Mouse (Mus musculus): ENCODE results near the gene Pbrm1. TPM values are rescaled to one million over a fixed set of nuclear protein-coding genes. Genes with fewer than 3 reads are reported as not detected.

The Pbrm1 gene
- total RNA-seq, 1 experiment from 2014 or later = 80.7 TPM

- ATAC-seq (replicated peaks in 1 of 2; ENCODE audit: insufficient read depth in 1 of 2, low FRiP score in 2 of 2, low TSS enrichment in 1 of 2, low read depth in 1 of 2, poor library complexity in 2 of 2, severe bottlenecking in 2 of 2) = no peak
Observed at GRCm38 (mm10) chr14:31140141-31140540, 121.2 kb downstream of the Pbrm1 start.

- ATAC-seq (replicated peaks in 1 of 2; ENCODE audit: insufficient read depth in 1 of 2, low FRiP score in 2 of 2, low TSS enrichment in 1 of 2, low read depth in 1 of 2, poor library complexity in 2 of 2, severe bottlenecking in 2 of 2) = no peak
Observed at GRCm38 (mm10) chr14:31141011-31141410, 122.1 kb downstream of the Pbrm1 start.

- no peak for ATAC-seq (replicated peaks in 1 of 2; ENCODE audit: insufficient read depth in 1 of 2, low FRiP score in 2 of 2, low TSS enrichment in 1 of 2, low read depth in 1 of 2, poor library complexity in 2 of 2, severe bottlenecking in 2 of 2)
Observed at GRCm38 (mm10) chr14:31145694-31146093, 126.8 kb downstream of the Pbrm1 start.

GRCm38 (mm10) chr14:31160196-31161150 is 141.5 kb downstream of the Pbrm1 start:
- ATAC-seq (replicated peaks in 1 of 2; ENCODE audit: insufficient read depth in 1 of 2, low FRiP score in 2 of 2, low TSS enrichment in 1 of 2, low read depth in 1 of 2, poor library complexity in 2 of 2, severe bottlenecking in 2 of 2) = peak; percentile 67 to 84

- no peak for ATAC-seq (replicated peaks in 1 of 2; ENCODE audit: insufficient read depth in 1 of 2, low FRiP score in 2 of 2, low TSS enrichment in 1 of 2, low read depth in 1 of 2, poor library complexity in 2 of 2, severe bottlenecking in 2 of 2)
Observed at GRCm38 (mm10) chr14:31161191-31161590, 142.3 kb downstream of the Pbrm1 start.

- no peak for ATAC-seq (replicated peaks in 1 of 2; ENCODE audit: insufficient read depth in 1 of 2, low FRiP score in 2 of 2, low TSS enrichment in 1 of 2, low read depth in 1 of 2, poor library complexity in 2 of 2, severe bottlenecking in 2 of 2)
Observed at GRCm38 (mm10) chr14:31161638-31162037, 142.7 kb downstream of the Pbrm1 start.

GRCm38 (mm10) chr14:31164067-31164466 is 145.1 kb downstream of the Pbrm1 start:
- ATAC-seq (replicated peaks in 1 of 2; ENCODE audit: insufficient read depth in 1 of 2, low FRiP score in 2 of 2, low TSS enrichment in 1 of 2, low read depth in 1 of 2, poor library complexity in 2 of 2, severe bottlenecking in 2 of 2) = no peak

GRCm38 (mm10) chr14:31165010-31165409 is 146.1 kb downstream of the Pbrm1 start:
- no peak for ATAC-seq (replicated peaks in 1 of 2; ENCODE audit: insufficient read depth in 1 of 2, low FRiP score in 2 of 2, low TSS enrichment in 1 of 2, low read depth in 1 of 2, poor library complexity in 2 of 2, severe bottlenecking in 2 of 2)

GRCm38 (mm10) chr14:31165458-31165857 is 146.5 kb downstream of the Pbrm1 start:
- no peak for ATAC-seq (replicated peaks in 1 of 2; ENCODE audit: insufficient read depth in 1 of 2, low FRiP score in 2 of 2, low TSS enrichment in 1 of 2, low read depth in 1 of 2, poor library complexity in 2 of 2, severe bottlenecking in 2 of 2)

GRCm38 (mm10) chr14:31165991-31166630 is 147.2 kb downstream of the Pbrm1 start:
- ATAC-seq (replicated peaks in 1 of 2; ENCODE audit: insufficient read depth in 1 of 2, low FRiP score in 2 of 2, low TSS enrichment in 1 of 2, low read depth in 1 of 2, poor library complexity in 2 of 2, severe bottlenecking in 2 of 2) = peak; percentile 65 to 75

GRCm38 (mm10) chr14:31166827-31167226 is 147.9 kb downstream of the Pbrm1 start:
- ATAC-seq (replicated peaks in 1 of 2; ENCODE audit: insufficient read depth in 1 of 2, low FRiP score in 2 of 2, low TSS enrichment in 1 of 2, low read depth in 1 of 2, poor library complexity in 2 of 2, severe bottlenecking in 2 of 2) = no peak

- ATAC-seq (replicated peaks in 1 of 2; ENCODE audit: insufficient read depth in 1 of 2, low FRiP score in 2 of 2, low TSS enrichment in 1 of 2, low read depth in 1 of 2, poor library complexity in 2 of 2, severe bottlenecking in 2 of 2) = peak; percentile 66 to 78
Observed at GRCm38 (mm10) chr14:31168425-31168824, 149.5 kb downstream of the Pbrm1 start, which contains the start of gene Stab1. TSS of gene Stab1 (minus strand) at chr14:31168641.

- no peak for ATAC-seq (replicated peaks in 1 of 2; ENCODE audit: insufficient read depth in 1 of 2, low FRiP score in 2 of 2, low TSS enrichment in 1 of 2, low read depth in 1 of 2, poor library complexity in 2 of 2, severe bottlenecking in 2 of 2)
Observed at GRCm38 (mm10) chr14:31169508-31169907, 150.6 kb downstream of the Pbrm1 start.

GRCm38 (mm10) chr14:31170963-31171362 is 152.0 kb downstream of the Pbrm1 start:
- ATAC-seq (replicated peaks in 1 of 2; ENCODE audit: insufficient read depth in 1 of 2, low FRiP score in 2 of 2, low TSS enrichment in 1 of 2, low read depth in 1 of 2, poor library complexity in 2 of 2, severe bottlenecking in 2 of 2) = no peak

Other genes with a start within 250 kb of the Pbrm1 start
- gene Tmem110, start 193.5 kb upstream of the Pbrm1 start, total RNA-seq (2017) = 7.1 and 8.6 TPM in 2 replicates
- not detected in 2 replicates for gene Mustn1, start 139.9 kb upstream of the Pbrm1 start, total RNA-seq (2017)
- gene Itih4, start 132.7 kb upstream of the Pbrm1 start, total RNA-seq (2017) = 0.06 TPM in 1 of 2 replicates, not detected in the other
- gene Itih3, start 95.4 kb upstream of the Pbrm1 start, total RNA-seq (2017) = not detected in 2 replicates
- not detected in 2 replicates for gene Itih1, start 75.8 kb upstream of the Pbrm1 start, total RNA-seq (2017)
- 11.2 and 20.8 TPM in 2 replicates for gene Nek4, start 67.8 kb upstream of the Pbrm1 start, total RNA-seq (2017)
- 30.1 and 44.4 TPM in 2 replicates for gene Glt8d1, start 17.7 kb upstream of the Pbrm1 start, total RNA-seq (2017)
- 68.9 and 103 TPM in 2 replicates for gene Spcs1, start 17.5 kb upstream of the Pbrm1 start, total RNA-seq (2017)
- 347 and 449 TPM in 2 replicates for gene Gnl3, start within 50 bp of the Pbrm1 start, total RNA-seq (2017)
- gene Smim4, start 109.8 kb downstream of the Pbrm1 start, total RNA-seq (2017) = 52.8 and 60.0 TPM in 2 replicates
- gene Nt5dc2, start 111.9 kb downstream of the Pbrm1 start, total RNA-seq (2017) = 54.5 and 57.9 TPM in 2 replicates
- 0.25 TPM in 1 of 2 replicates, not detected in the other for gene Stab1, start 149.5 kb downstream of the Pbrm1 start, total RNA-seq (2017)
- gene Tnnc1, start 189.2 kb downstream of the Pbrm1 start, total RNA-seq (2017) = not detected in 2 replicates
- 101 and 126 TPM in 2 replicates for gene Nisch, start 197.8 kb downstream of the Pbrm1 start, total RNA-seq (2017)
- gene Sema3g, start 198.7 kb downstream of the Pbrm1 start, total RNA-seq (2017) = 0.06 and 0.20 TPM in 2 replicates
- 14.6 and 21.7 TPM in 2 replicates for gene Phf7, start 232.2 kb downstream of the Pbrm1 start, total RNA-seq (2017)
- 58.2 and 72.6 TPM in 2 replicates for gene Bap1, start 232.3 kb downstream of the Pbrm1 start, total RNA-seq (2017)